Mouse (Mus musculus): ENCODE results near the gene Lrit2. TPM values are rescaled to one million over a fixed set of nuclear protein-coding genes. Genes with fewer than 3 reads are reported as not detected.

Lrit2 gene
- polyA plus RNA-seq, 1 experiment from 2014 or later, result not detected

DNA sequence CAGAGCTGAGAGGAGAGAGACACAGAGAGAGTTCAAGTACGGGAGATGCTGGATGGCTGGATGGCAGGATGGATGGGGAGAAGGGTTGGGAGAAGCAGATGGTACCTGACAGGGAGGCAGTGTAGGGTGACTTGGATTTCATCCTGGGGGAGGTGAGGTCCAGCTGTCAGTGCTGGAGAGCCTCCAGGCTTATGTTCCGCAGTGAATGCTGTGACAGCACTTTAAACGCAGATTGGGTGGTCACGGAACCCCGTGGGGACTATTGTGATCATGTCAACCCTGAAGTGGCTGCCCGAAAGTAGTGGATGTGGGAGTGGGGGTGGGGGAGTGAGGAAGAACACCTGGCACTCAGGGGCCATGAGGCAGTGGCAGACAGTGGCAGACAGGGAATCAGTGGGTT lies 26.7 kb downstream of the Lrit2 start:
- Histone ChIP-seq H3K4me1 (peaks cover 7% of the 10 kb centered on the region), H3K9me3 (no peaks in the 10 kb centered on the region), H3K27me3 (replicated peaks) (peaks cover 10% of the 10 kb centered on the region; the same call in 1 of the 2 replicates), H3K4me2 (replicated peaks) (no peak overlapping the region), H3K27ac (no peak overlapping the region), H3K36me3 (no peaks in the 10 kb centered on the region), H3K9ac (no peak overlapping the region), H3K4me3 (no peak overlapping the region)
- 65% methylated on average over 6 of the region's 6 CpGs for WGBS
- 0 out of 2 replicates have a peak, but pooled peaks have one; percentile 11 for ATAC-seq (ENCODE audit: low FRiP score, low read depth)

DNA sequence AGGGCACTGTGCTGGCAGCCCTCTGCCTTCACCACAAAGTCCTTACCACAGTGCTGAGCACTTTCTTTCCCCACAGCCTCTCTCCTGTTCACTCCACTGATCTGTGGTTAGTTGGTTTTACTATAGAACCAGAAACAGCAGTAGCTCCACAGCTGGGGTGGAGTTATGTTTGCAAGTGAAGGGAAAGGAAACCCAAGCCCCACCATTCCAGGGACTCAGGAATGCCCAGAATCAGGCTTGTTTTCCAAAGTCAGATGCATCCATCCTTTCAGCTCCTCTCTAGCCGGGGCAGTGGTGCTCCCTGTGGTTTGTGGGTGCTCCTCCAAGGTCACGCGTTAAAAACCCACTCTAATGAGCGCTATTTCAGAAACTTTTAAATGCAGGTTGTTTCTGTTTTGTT lies 27.8 kb downstream of the Lrit2 start:
- no peak overlapping the region for H3K4me3 ChIP-seq
- ATAC-seq (ENCODE audit: low FRiP score, low read depth), result no peak
- H3K27ac ChIP-seq, result no peak overlapping the region
- H3K27me3 ChIP-seq (replicated peaks), result peaks cover 10% of the 10 kb centered on the region; the same call in 1 of the 2 replicates
- no peak overlapping the region for H3K4me2 ChIP-seq (replicated peaks)
- no peak overlapping the region for H3K9ac ChIP-seq
- peaks cover 7% of the 10 kb centered on the region for H3K4me1 ChIP-seq
- 89% methylated on average over 4 of the region's 4 CpGs for WGBS
- H3K36me3 ChIP-seq, result no peaks in the 10 kb centered on the region
- H3K9me3 ChIP-seq, result no peaks in the 10 kb centered on the region

DNA sequence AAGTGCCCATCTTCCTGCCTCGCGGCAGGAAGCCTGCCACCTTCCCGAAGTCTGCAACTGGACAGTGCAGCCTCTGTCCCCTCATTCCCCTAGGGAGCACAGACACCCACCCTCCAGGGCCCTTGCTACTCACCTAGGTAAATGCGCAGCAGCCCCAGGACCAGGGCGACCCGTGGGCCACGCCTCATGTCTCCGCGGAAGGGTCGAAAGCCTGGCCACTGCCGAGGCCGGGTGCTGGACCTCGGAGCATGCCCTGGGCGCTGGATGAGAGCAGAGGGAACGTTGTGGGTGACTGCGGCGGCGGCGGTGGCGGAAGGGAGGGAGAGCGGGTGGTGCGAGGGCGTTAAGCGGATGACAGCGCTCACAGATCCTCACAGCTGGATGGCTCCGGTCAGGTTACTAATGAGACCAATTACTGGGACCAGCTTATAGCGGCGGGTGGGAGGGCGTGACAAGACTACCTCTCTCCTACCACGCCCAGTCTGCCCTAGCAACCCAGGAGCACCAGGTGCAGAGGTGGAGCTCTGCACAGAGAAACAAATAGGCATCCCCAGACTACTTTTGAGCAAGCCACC lies 30.3 kb downstream of the Lrit2 start, which contains the start of gene Cdhr1:
Cdhr1 (minus strand) TSS at position 392 of the 575 bp plus-strand sequence.
- Histone ChIP-seq H3K27ac (no peak within 1 kb of the TSS), H3K36me3 (no peaks in the 10 kb centered on the region), H3K9me3 (no peaks in the 10 kb centered on the region), H3K4me2 (replicated peaks) (peak within 1 kb of the TSS; percentile 80), H3K4me1 (peaks cover 7% of the 10 kb centered on the region), H3K27me3 (replicated peaks) (peaks cover 10% of the 10 kb centered on the region; the same call in 1 of the 2 replicates), H3K4me3 (peak within 1 kb of the TSS; percentile 39), H3K9ac (peak within 1 kb of the TSS; percentile 52; the same call in 1 of the 2 replicates)
- under 1% methylated on average over 30 of the region's 30 CpGs for WGBS
- peak; percentile 79 for ATAC-seq (ENCODE audit: low FRiP score, low read depth)

DNA sequence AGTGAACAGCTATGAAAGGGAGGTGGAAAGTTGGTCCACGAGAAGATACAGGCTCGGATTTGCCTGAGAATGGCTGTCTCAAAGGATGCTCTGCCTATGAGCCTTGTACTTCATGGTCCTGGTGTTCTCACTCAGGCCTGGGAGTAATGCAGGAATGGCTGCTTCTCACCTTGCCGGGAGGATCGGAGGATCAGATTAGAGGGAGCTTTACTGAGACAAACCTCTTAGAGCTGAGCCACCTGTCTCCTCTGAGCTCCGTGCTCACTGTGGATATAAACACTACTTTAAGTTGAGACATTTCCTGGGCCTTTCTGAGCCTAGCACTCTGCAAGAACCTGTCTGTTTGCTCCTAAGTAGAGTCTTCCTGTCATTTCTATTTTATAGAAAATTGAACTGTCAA lies 33.8 kb downstream of the Lrit2 start:
- no peak for ATAC-seq (ENCODE audit: low FRiP score, low read depth)
- H3K9ac ChIP-seq, result no peak overlapping the region

DNA sequence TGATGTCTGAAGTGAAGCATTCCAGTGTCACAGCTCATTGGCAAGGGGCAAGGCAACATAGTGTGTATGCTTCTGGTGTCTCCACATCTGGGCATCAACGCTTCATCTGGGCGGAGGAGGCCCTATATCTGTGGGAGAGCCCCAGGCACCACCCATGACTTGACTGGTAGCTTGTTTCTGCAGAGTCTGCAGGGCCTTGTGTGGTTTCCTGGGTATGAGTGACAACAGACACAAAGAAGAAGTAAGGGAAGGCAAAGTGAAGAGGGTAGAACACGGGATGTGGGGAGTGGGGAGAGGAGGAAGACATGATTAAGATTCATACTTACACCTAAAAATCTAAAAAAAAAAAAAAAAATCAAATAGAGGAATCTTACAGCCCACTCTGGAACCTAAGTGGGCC lies 34.8 kb downstream of the Lrit2 start:
- no peaks in the 10 kb centered on the region for H3K36me3 ChIP-seq
- H3K4me3 ChIP-seq, result no peak overlapping the region
- no peak overlapping the region for H3K4me2 ChIP-seq (replicated peaks)
- no peaks in the 10 kb centered on the region for H3K9me3 ChIP-seq
- no peak overlapping the region for H3K27ac ChIP-seq
- ATAC-seq (ENCODE audit: low FRiP score, low read depth), result no peak
- peaks cover 4% of the 10 kb centered on the region; the same call in 1 of the 2 replicates for H3K27me3 ChIP-seq (replicated peaks)
- H3K9ac ChIP-seq, result no peak overlapping the region
- H3K4me1 ChIP-seq, result peaks cover 7% of the 10 kb centered on the region
- WGBS, result 80% methylated on average over 3 of the region's 3 CpGs

More for the DNA sequence above, 33.8 kb downstream of the Lrit2 start:
- H3K4me3 ChIP-seq, result no peak overlapping the region
- no peaks in the 10 kb centered on the region for H3K36me3 ChIP-seq
- H3K4me1 ChIP-seq, result peaks cover 7% of the 10 kb centered on the region
- H3K9me3 ChIP-seq, result no peaks in the 10 kb centered on the region
- no peak overlapping the region for H3K27ac ChIP-seq
- no peak overlapping the region for H3K4me2 ChIP-seq (replicated peaks)
- H3K27me3 ChIP-seq (replicated peaks), result peaks cover 10% of the 10 kb centered on the region; the same call in 1 of the 2 replicates
- 84% methylated on average over 5 of the region's 5 CpGs for WGBS

DNA sequence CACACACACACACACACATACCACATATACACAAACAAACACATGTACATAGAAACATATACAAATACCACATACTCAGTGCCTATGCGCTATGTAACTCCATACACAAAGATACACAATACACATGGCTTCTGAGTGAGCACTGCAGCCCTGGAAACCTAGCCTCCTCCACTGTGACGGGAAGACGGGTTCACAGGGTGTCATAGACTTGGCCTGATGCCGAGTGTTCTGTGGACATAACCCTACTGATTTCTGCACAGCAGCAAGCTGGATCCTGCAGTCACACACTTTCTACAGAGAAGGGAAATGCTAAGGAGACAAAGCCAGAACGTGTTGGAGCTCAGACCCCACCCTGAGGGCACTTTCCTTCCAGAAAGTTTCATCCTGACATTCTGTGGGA lies 37.0 kb downstream of the Lrit2 start:
- 66% methylated on average over 5 of the region's 5 CpGs for WGBS
- H3K27ac ChIP-seq, result no peak overlapping the region
- no peaks in the 10 kb centered on the region for H3K27me3 ChIP-seq (replicated peaks)
- no peak for ATAC-seq (ENCODE audit: low FRiP score, low read depth)
- no peak overlapping the region for H3K9ac ChIP-seq
- no peak overlapping the region for H3K4me3 ChIP-seq
- no peaks in the 10 kb centered on the region for H3K4me1 ChIP-seq
- no peak overlapping the region for H3K4me2 ChIP-seq (replicated peaks)
- H3K9me3 ChIP-seq, result no peaks in the 10 kb centered on the region
- no peaks in the 10 kb centered on the region for H3K36me3 ChIP-seq

DNA sequence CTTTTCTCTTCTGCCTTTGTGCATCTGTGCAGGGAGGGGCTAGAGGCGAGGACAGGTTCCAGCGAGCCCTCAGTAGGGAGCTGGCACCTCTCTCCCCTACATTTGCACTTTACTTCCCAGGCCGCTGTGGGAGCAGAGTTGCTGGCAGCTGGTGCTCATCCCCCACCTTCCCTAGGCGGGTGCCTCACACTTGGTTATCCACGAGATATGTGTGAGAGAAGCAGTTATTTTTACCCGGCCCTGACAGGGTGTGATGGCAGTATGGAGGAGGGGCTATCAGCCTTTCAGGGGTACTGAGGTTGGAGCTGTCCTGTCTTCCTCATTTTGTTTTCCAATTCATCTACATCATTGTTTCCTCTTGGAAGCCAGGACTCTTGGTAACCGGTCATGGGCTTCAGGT lies 38.1 kb downstream of the Lrit2 start:
- WGBS, result 50% methylated on average over 7 of the region's 7 CpGs
- Histone ChIP-seq H3K4me1 (no peaks in the 10 kb centered on the region), H3K36me3 (no peaks in the 10 kb centered on the region), H3K27ac (no peak overlapping the region), H3K4me3 (no peak overlapping the region), H3K4me2 (replicated peaks) (no peak overlapping the region), H3K27me3 (replicated peaks) (no peaks in the 10 kb centered on the region), H3K9ac (no peak overlapping the region), H3K9me3 (no peaks in the 10 kb centered on the region)
- ATAC-seq (ENCODE audit: low FRiP score, low read depth), result peak; percentile 31; the same call in 1 of the 2 replicates

DNA sequence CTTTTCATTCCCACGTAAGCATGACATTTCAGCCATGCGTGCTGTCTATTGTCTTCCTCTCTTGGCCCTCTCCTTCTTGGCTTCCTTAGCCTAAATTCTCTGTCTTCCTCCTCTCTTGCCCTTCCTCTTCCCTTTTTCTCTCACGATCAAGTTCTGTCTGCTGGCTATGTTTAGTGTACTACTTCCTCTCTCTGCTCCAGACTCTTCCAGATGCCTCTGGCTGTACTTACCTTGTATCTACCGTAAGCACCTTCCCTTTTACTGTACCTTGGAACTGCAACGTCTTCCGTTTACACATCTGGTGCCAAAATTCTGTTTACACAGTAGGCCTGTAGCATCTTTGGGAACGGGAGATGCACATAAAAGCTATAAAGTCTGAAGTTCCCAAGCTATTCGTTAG lies 41.7 kb downstream of the Lrit2 start:
- no peak for ATAC-seq (ENCODE audit: low FRiP score, low read depth)
- no peak overlapping the region for H3K27ac ChIP-seq
- 74% methylated on average over 8 of the region's 8 CpGs for WGBS
- H3K27me3 ChIP-seq (replicated peaks), result no peaks in the 10 kb centered on the region
- no peak overlapping the region for H3K9ac ChIP-seq
- no peak overlapping the region for H3K4me2 ChIP-seq (replicated peaks)
- H3K4me3 ChIP-seq, result no peak overlapping the region
- no peaks in the 10 kb centered on the region for H3K9me3 ChIP-seq
- H3K4me1 ChIP-seq, result no peaks in the 10 kb centered on the region
- no peaks in the 10 kb centered on the region for H3K36me3 ChIP-seq

DNA sequence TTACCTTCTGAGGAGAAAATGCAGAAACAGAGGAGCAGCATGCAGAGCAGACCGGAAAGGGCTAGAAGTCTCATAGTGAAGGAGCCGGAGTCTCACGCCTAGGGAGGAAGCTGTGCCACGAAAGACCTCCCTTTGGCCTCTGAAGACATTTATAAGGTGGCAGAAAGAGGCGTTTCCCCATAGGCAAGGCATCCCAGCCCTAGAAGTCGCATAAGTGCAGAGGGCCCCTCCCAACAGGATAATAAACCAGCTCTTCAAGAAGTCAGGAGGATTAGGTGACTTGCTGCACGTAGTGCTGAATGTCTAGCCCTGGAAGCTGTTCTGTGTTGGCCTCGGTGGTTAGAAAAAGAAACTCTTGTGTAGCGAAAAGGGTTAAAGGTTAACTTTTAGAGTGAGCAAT lies 42.2 kb downstream of the Lrit2 start:
- no peak for ATAC-seq (ENCODE audit: low FRiP score, low read depth)
- Histone ChIP-seq H3K4me1 (no peaks in the 10 kb centered on the region), H3K27me3 (replicated peaks) (no peaks in the 10 kb centered on the region), H3K4me3 (no peak overlapping the region), H3K27ac (no peak overlapping the region), H3K9ac (no peak overlapping the region), H3K36me3 (no peaks in the 10 kb centered on the region), H3K9me3 (no peaks in the 10 kb centered on the region), H3K4me2 (replicated peaks) (no peak overlapping the region)
- WGBS, result 23% methylated on average over 9 of the region's 9 CpGs

DNA sequence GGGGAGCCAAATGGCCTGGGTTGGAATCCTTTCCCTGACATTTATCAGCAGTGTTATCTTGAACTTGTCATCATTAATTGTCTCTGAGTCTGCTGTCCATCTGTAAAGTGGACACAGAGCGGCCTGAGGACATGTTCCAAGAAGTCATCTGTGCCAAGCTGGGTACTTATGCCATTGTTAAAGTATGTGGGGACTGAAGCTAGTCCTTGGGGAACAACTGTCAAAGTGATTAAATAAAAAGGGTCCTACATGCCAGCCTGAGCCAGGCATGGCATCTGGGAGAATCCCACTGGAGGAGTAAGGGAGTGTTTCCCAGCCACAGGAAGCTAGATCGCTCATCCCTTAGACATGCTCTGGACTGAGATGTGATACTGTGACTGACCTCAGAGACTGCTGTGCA lies 42.7 kb downstream of the Lrit2 start:
- WGBS, result 76% methylated on average over 2 of the region's 2 CpGs
- no peak overlapping the region for H3K9ac ChIP-seq
- H3K36me3 ChIP-seq, result no peaks in the 10 kb centered on the region
- no peaks in the 10 kb centered on the region for H3K4me1 ChIP-seq
- no peaks in the 10 kb centered on the region for H3K27me3 ChIP-seq (replicated peaks)
- H3K9me3 ChIP-seq, result no peaks in the 10 kb centered on the region
- H3K27ac ChIP-seq, result no peak overlapping the region
- H3K4me3 ChIP-seq, result no peak overlapping the region
- ATAC-seq (ENCODE audit: low FRiP score, low read depth), result no peak
- H3K4me2 ChIP-seq (replicated peaks), result no peak overlapping the region

DNA sequence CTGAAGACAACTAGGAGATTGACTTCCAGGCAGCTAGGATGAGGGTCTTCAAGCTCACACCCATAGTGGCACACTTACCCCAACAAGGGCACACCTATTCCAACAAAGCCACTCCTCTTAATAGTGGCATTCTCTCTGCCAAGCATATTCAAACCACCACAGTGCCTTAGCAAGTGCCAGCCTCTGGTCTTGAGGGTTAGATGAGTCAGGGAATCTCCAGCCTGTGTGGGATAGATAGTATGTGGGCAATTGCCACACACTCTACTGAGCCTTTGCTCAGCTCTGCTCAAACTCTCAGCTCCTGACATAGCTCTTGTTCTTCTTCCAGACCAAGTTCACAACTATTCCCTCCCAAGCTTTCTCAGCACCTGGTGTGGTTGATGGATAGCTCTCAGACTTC lies 43.6 kb downstream of the Lrit2 start:
- no peak for ATAC-seq (ENCODE audit: low FRiP score, low read depth)
- no peak overlapping the region for H3K9ac ChIP-seq
- no peaks in the 10 kb centered on the region for H3K36me3 ChIP-seq
- H3K27me3 ChIP-seq (replicated peaks), result no peaks in the 10 kb centered on the region
- H3K4me3 ChIP-seq, result no peak overlapping the region
- H3K4me1 ChIP-seq, result no peaks in the 10 kb centered on the region
- no peak overlapping the region for H3K4me2 ChIP-seq (replicated peaks)
- H3K9me3 ChIP-seq, result no peaks in the 10 kb centered on the region
- no peak overlapping the region for H3K27ac ChIP-seq

DNA sequence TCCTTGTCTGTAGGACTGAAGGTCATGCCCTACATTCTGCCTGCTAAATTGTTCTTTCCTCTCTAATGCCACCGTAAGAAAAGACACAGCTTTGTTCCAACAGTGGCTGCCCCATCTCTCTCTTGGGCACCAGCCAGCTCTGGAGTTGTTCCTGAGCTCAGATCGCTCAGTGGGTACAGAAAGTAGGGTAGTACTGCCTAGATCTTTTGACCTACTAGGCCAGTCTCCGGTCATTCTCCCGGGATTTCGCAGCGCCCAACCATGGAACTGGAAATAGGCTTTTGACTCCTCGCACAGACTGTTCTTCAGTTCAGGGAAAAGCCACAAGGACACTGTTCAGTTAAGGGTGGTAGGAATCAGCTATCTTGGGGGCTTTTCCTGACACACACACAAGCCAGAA lies 45.2 kb downstream of the Lrit2 start:
- Histone ChIP-seq H3K27me3 (replicated peaks) (no peaks in the 10 kb centered on the region), H3K4me3 (no peak overlapping the region), H3K9ac (no peak overlapping the region), H3K4me1 (no peaks in the 10 kb centered on the region), H3K9me3 (no peaks in the 10 kb centered on the region), H3K4me2 (replicated peaks) (no peak overlapping the region), H3K27ac (no peak overlapping the region), H3K36me3 (no peaks in the 10 kb centered on the region)
- 90% methylated on average over 7 of the region's 7 CpGs for WGBS
- no peak for ATAC-seq (ENCODE audit: low FRiP score, low read depth)

DNA sequence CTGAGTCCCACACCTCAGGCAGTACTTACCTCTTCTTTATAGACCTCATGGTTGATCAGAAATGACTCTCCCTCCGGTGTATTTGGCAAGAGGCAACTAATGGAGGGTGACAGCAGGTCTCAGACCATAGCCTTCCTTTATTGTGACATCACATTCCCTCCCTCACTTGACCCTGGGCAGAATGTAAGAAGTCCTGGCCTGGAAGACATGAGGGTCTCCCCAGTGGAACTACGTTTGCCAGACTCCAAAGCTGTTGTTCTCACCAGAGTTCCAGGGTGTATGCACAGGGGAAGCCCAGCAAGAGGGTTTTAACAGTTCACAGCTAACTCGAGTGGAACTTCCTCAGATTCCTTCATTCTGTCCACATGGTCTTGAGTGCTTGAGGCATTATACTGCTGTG lies 46.2 kb downstream of the Lrit2 start, which contains the start of gene 2610528A11Rik:
2610528A11Rik (minus strand) TSS at position 101 of the 400 bp plus-strand sequence.
- Histone ChIP-seq H3K9me3 (no peaks in the 10 kb centered on the region), H3K27ac (no peak within 1 kb of the TSS), H3K4me3 (no peak within 1 kb of the TSS), H3K36me3 (no peaks in the 10 kb centered on the region), H3K27me3 (replicated peaks) (no peaks in the 10 kb centered on the region), H3K4me1 (no peaks in the 10 kb centered on the region), H3K9ac (no peak within 1 kb of the TSS), H3K4me2 (replicated peaks) (no peak within 1 kb of the TSS)
- WGBS, result 74% methylated on average over 3 of the region's 3 CpGs
- no peak for ATAC-seq (ENCODE audit: low FRiP score, low read depth)

Data from neural tube, embryonic 12.5 days (tissue).